Mouse (Mus musculus) olfactory bulb, adult 2 months (tissue): ENCODE results near the gene Elf2. TPM values are rescaled to one million over a fixed set of nuclear protein-coding genes. Genes with fewer than 3 reads are reported as not detected.

Experiments used
- H3K27ac ChIP-seq: fragments of 200-500 bp; 2 replicates; pipeline ENCODE4 v1.5.1; 2012; ENCODE audit warnings: low read depth, low read length; ENCODE audit not compliant: insufficient read depth
- H3K4me1 ChIP-seq: fragments of 200-500 bp; 2 replicates; pipeline ENCODE4 v1.6.1; 2012; ENCODE audit warnings: low read length; ENCODE audit not compliant: control insufficient read depth, insufficient read depth
- H3K4me3 ChIP-seq: fragments of 200-500 bp; 2 replicates; pipeline ENCODE4 v1.5.1; 2012; ENCODE audit warnings: mild to moderate bottlenecking, low read depth, low read length, moderate library complexity; ENCODE audit not compliant: insufficient read depth
- CTCF ChIP-seq: fragments of 200-500 bp; IDR thresholded peaks from 2 replicates; pipeline ENCODE4 v1.5.1; 2012; ENCODE audit warnings: low read depth, mild to moderate bottlenecking, low read length, moderate library complexity; ENCODE audit not compliant: insufficient read depth
- POLR2A ChIP-seq: fragments of 200-500 bp; IDR thresholded peaks from 2 replicates; pipeline ENCODE4 v1.6.1; 2012; ENCODE audit warnings: mild to moderate bottlenecking, low read depth, low read length, moderate library complexity; ENCODE audit not compliant: insufficient read depth
- WGBS: fragments of 180-500 bp; shearing (Covaris S2); methylation state at CpG from one replicate; pipeline ENCODE4 v1.1.7; 2018; 5-methylcytosine and 5-hydroxymethylcytosine counted together
- polyA plus RNA-seq: library from polyadenylated mRNA; stranded (reverse); fragments of >200 nt; gene quantifications from 2 replicates; pipeline ENCODE4 v1.2.4, GENCODE M21; 2012; ENCODE audit warnings: low replicate concordance; ENCODE audit not compliant: missing spikeins, insufficient read depth, insufficient read length

The Elf2 gene
- polyA plus RNA-seq, 1 experiment, result not detected

DNA sequence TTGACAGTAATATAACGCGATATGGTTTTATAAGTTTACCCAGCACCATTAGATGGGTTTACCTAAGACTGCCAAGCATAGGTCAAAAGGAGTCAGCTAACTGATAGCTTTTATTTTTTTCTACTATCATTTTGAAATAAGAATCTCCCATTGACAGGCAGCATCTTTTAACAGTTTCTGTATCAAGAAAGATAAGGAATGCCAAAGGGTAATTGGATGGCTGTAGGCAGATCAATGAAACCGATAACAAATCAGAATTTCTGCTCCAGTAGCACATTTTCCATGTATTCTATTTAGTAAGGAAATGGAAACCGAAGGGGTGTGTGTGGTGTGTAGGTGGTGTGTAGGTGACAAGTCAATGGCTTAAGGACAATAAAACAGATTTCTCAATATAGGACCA lies 62.0 kb downstream of the Elf2 start:
- 80% methylated on average over 4 of the region's 4 CpGs for WGBS
- no peak overlapping the region for H3K4me3 ChIP-seq
- H3K4me1 ChIP-seq, result no peaks in the 10 kb centered on the region
- H3K27ac ChIP-seq, result no peak overlapping the region
- TF ChIP-seq POLR2A, result no peak

DNA sequence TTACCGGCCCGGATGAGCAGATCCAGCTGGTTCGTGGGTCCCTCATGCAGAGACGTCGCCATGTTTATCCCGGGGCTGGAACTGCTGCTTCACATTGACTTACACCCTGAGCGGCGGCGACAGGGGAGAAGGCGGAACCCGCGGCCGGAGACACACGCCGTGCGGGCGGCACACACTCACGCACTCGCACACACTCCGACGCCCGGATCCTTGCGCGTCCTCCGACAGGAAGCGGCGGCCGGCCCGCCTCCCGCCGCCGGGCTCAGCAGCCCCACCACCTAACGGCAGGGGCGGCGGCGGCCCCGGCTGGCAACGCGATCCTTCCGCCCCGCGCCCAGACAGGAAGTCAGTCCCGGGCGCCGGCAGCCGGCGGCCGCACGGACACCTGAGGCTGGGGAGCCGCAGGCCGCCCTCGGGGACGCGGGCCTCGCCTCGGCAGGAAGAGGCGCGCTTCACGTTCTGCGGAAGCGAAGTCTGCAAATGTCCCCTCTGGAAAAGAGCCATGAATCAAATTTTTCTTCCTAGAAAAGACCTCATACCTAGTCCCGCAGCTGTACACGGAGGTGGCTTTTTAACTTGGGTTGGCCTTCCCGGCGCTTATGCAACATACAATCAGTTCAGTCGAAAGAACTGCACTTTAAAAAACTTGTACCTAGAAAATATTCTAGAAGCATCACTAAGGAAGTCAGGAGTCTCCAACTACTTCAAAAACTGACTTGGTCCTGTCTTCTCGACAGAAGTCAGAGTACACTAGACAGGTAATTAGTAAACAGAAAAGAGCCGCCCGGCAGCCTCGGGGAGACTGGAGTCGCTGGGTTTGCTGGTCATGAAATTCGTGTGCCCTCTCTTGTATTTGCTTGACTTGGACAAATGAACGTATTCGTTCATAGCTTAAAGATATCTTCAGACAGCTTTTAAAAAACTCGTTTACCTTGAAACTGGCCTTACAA lies 63.0 kb downstream of the Elf2 start:
- TF ChIP-seq CTCF (no peak), POLR2A (peak; percentile 52; the same call in 1 of the 2 replicates)
- H3K4me3 ChIP-seq, result peak overlapping the region; percentile 77
- WGBS, result under 1% methylated on average over 75 of the region's 75 CpGs
- H3K27ac ChIP-seq, result peak overlapping the region; percentile 48
- no peaks in the 10 kb centered on the region for H3K4me1 ChIP-seq

DNA sequence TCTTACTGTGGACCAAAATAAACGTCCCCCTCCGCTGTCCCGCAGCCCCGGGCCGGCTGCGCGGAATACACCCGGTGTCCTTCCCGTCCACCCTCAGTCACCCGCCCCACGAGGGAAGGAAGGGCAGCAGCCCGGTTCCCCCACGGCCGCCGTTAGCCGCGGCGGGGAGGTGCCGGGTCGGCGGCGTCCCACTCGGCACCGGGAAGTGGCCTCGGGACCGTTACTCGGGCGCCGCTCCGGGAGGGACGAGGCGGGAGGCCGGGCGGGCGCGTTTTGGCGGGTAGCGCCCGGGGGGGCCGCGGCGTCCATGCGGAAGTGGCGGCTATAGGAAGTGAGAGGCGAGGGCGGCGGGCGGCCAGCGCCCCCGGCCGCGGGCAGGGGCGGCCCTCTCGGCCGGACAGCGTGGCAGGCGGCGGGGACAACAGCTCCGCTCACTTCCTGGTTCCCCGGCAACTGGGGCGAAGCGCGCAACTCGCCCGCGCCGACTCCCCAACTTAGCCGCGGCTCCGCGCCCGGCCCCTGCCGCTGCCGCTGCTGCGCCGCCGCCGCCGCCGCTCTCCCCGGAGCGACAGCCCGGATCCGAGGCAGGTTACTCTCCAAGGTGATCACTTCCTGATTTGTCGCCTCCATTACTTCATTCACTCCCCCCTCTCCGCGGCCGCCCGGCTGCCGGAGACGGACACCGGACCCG lies 63.9 kb downstream of the Elf2 start:
- peak overlapping the region; percentile 48 for H3K27ac ChIP-seq
- under 1% methylated on average over 93 of the region's 93 CpGs for WGBS
- peak overlapping the region; percentile 77 for H3K4me3 ChIP-seq
- no peaks in the 10 kb centered on the region for H3K4me1 ChIP-seq
- TF ChIP-seq CTCF (no peak), POLR2A (no peak)

DNA sequence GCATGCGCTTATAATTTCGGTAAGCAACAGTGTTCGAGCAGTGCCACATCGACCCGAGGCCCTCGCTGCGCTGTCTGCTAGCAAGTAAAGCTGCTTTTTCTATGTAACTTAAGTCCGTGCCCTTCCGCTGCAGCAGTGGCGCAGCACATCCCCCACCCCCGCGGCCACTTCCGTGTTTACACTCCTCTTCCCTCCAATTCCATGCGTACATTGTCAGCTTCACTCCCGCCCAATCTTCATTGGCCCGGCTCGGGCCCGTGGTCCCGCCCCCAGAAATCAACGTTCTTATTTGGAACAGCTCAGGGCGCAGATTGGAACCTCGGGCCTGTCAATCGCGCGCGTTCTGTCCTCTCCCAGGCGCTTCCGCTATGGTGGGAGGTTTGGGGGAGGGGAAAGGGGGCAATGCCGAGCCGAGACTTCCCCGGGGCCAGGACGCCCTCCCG lies 64.5 kb downstream of the Elf2 start:
- WGBS, result under 1% methylated on average over 33 of the region's 33 CpGs
- peak overlapping the region; percentile 43; the same call in 1 of the 2 replicates for H3K27ac ChIP-seq

DNA sequence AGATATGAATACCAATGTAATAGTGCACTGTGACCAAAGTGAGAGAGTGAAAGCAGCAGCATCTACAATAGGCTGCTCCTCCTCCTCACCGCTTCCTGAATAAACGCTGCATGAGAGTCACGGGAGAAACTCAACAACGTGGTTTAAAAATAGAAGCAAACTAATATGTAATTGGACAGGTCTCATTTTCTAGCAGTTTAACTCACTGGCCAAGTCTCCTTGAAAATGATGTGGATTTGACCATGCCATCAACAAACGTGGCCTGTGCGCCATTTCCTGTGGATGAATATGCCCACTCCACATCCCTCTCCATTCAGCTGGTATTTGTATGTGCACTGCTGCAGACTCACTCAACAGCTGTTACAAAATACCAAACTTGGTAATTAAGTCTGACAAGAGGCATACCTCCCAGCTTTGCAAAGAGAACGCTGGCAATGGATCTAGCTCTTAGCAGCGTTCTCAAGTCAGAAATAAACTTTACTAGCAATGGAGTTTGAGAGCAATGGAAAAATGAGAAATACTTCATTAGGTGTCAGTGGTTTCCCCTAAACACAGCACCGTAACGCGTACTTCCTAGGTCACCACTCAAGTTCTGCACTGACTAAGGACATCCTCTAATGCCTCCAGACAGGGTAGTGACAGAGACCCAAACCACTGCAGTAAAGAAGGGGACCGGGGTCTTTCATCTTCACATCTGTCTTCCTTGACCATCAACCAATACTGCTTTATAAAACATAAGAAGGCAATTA lies 70.2 kb downstream of the Elf2 start:
- TF ChIP-seq POLR2A, result no peak
- Histone ChIP-seq H3K4me3 (no peak overlapping the region), H3K27ac (no peak overlapping the region), H3K4me1 (peaks cover 4% of the 10 kb centered on the region; the same call in 1 of the 2 replicates)
- 35% methylated on average over 12 of the region's 12 CpGs for WGBS

More for the DNA sequence above, 64.5 kb downstream of the Elf2 start:
- Histone ChIP-seq H3K4me3 (peak overlapping the region; percentile 77), H3K4me1 (no peaks in the 10 kb centered on the region)
- peak; percentile 10; the same call in 1 of the 2 replicates for TF ChIP-seq CTCF
- TF ChIP-seq POLR2A, result no peak

DNA sequence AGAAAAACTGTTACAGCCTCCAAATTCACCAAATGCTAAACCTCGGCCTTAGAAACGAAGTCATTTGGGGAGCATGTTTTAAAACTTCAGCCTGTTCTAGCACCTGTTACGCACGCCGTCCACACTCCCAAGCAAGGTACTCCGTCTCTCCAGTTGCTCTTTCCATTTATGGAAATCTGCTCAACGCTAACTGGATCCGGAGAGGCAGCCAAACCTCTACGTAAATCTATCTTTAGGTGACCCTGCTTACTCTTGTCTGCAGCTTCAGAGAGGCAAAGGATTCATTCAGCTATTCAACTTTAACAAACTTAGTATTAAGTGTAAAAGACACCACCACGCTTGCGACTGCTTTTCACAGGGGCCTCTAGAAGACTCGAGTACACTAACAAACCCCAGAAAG lies 72.0 kb downstream of the Elf2 start:
- H3K27ac ChIP-seq, result no peak overlapping the region
- no peak overlapping the region for H3K4me3 ChIP-seq
- TF ChIP-seq POLR2A, result no peak
- no peak for TF ChIP-seq CTCF
- peaks cover 4% of the 10 kb centered on the region; the same call in 1 of the 2 replicates for H3K4me1 ChIP-seq
- 69% methylated on average over 12 of the region's 12 CpGs for WGBS

DNA sequence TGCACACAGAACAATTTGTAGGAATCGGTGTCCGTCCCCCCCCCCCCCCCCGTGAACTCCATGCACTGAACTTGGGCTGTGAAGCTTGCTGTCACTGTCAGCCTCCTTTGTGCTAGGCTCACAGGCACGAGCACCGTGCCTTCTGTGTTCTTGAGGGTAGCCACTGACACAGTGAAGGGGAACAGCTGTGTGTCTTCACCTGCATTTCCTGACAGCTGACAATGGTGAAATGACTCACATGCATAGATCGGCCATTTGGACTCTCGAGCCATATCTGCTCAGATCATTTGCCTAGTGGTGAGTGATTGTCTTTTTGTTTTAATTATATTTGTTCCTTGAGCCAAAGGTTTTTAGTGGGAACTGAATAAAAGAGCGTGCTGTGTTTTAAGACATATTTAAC lies 77.5 kb downstream of the Elf2 start:
- 91% methylated on average over 8 of the region's 8 CpGs for WGBS

DNA sequence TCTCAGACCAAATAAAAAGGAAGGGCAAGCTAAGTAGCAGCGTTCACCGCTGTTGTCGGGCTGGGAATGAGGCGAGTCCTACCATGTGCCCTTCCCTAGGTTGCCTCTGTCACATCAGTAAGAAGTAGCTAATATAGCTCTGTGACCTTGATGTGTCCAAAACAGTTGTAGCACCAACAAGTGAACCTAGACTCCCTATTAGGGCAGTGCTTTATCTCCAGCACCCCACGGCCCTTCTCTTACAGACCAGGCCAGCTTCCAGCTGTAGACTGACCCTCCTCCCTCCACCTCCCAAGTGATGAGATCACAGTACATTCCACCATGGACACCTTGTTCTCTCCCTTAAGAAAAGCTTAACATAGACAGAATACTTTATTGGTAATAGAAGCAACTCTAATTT lies 82.4 kb downstream of the Elf2 start:
- H3K27ac ChIP-seq, result no peak overlapping the region
- H3K4me3 ChIP-seq, result no peak overlapping the region
- no peaks in the 10 kb centered on the region; the same call in 1 of the 2 replicates for H3K4me1 ChIP-seq
- WGBS, result 95% methylated on average over 5 of the region's 5 CpGs
- TF ChIP-seq POLR2A (no peak), CTCF (no peak)

More for the DNA sequence above, 77.5 kb downstream of the Elf2 start:
- H3K27ac ChIP-seq, result no peak overlapping the region
- H3K4me3 ChIP-seq, result no peak overlapping the region
- TF ChIP-seq POLR2A (no peak), CTCF (no peak)
- no peaks in the 10 kb centered on the region; the same call in 1 of the 2 replicates for H3K4me1 ChIP-seq
